Mouse (Mus musculus) embryo, embryonic 11.5 days (tissue): ENCODE measurements at regions not wholly inside any gene's neighbourhood (a gene's known extent, or its start where the extent isn't known, plus 50 kb on each side); places are given as distances from the start of the nearest gene placed in this dataset.
A peak's percentile ranks its signal among the peaks of the same experiment; 100 is the strongest.

ENCODE experiments used
- DNase-seq: peaks from one replicate; pipeline ENCODE4 v3.0.0-alpha.2; 2012; ENCODE audit warnings: low read depth, low spot score

- DNase-seq: no peak
Observed at GRCm38 (mm10) chr11:7508861-7509260, 295.1 kb upstream of the Igfbp3 start.

GRCm38 (mm10) chr11:7506421-7506945 is 292.8 kb upstream of the Igfbp3 start:
- DNase-seq: peak; percentile 32

- DNase-seq: no peak
Observed at GRCm38 (mm10) chr11:7504651-7505321, 291.1 kb upstream of the Igfbp3 start.

GRCm38 (mm10) chr11:7502679-7503078 is 289.0 kb upstream of the Igfbp3 start:
- no peak for DNase-seq

GRCm38 (mm10) chr11:7502045-7502444 is 288.3 kb upstream of the Igfbp3 start:
- DNase-seq: no peak

- no peak for DNase-seq
Observed at GRCm38 (mm10) chr11:7497803-7498202, 284.1 kb upstream of the Igfbp3 start.

- no peak for DNase-seq
Observed at GRCm38 (mm10) chr11:7473832-7474545, 260.3 kb upstream of the Igfbp3 start.

- no peak for DNase-seq
Observed at GRCm38 (mm10) chr11:7465522-7465921, 251.8 kb upstream of the Igfbp3 start.

GRCm38 (mm10) chr11:7461956-7462771 is 248.4 kb upstream of the Igfbp3 start:
- no peak for DNase-seq

GRCm38 (mm10) chr11:7451756-7452155 is 238.0 kb upstream of the Igfbp3 start:
- DNase-seq: no peak

GRCm38 (mm10) chr11:7444494-7444893 is 230.8 kb upstream of the Igfbp3 start:
- DNase-seq: no peak

- no peak for DNase-seq
Observed at GRCm38 (mm10) chr11:7439276-7439675, 225.6 kb upstream of the Igfbp3 start.

GRCm38 (mm10) chr11:7434591-7434990 is 220.9 kb upstream of the Igfbp3 start:
- no peak for DNase-seq

- no peak for DNase-seq
Observed at GRCm38 (mm10) chr11:7427771-7428170, 214.0 kb upstream of the Igfbp3 start.

GRCm38 (mm10) chr11:7425233-7425632 is 211.5 kb upstream of the Igfbp3 start:
- DNase-seq: no peak

- DNase-seq: no peak
Observed at GRCm38 (mm10) chr11:7424082-7424471, 210.4 kb upstream of the Igfbp3 start.

- no peak for DNase-seq
Observed at GRCm38 (mm10) chr11:7423276-7424081, 209.8 kb upstream of the Igfbp3 start.

GRCm38 (mm10) chr11:7412631-7413030 is 198.9 kb upstream of the Igfbp3 start:
- no peak for DNase-seq

GRCm38 (mm10) chr11:7408992-7409391 is 195.3 kb upstream of the Igfbp3 start:
- DNase-seq: no peak

GRCm38 (mm10) chr11:7404666-7405065 is 190.9 kb upstream of the Igfbp3 start:
- DNase-seq: no peak

GRCm38 (mm10) chr11:7371835-7372234 is 158.1 kb upstream of the Igfbp3 start:
- no peak for DNase-seq
